Mouse (Mus musculus) heart, embryonic 15.5 days (tissue): ENCODE data around the gene Acat3. TPM values are rescaled to one million over a fixed set of nuclear protein-coding genes. Genes with fewer than 3 reads are reported as not detected.
"Not testable (repeated sequence)": the region's sequence is repeated elsewhere in the genome, so short reads cannot be mapped to it uniquely, and the experiment has no call there.

Experiments
- ATAC-seq: fragments of 200-750 bp; cut with Nextera tagmentation; replicated peaks from 2 replicates; pipeline ENCODE4 v1.8.0; 2017; ENCODE audit warnings: low read depth, moderate TSS enrichment; ENCODE audit not compliant: insufficient number of reproducible peaks, insufficient read depth, low FRiP score
- H3K27ac ChIP-seq: fragments of 300-500 bp; sonication (generic); 2 replicates; pipeline ENCODE4 v1.5.1; 2015; ENCODE audit warnings: mild to moderate bottlenecking, inconsistent platforms
- H3K27me3 ChIP-seq: fragments of 300-500 bp; sonication (generic); 2 replicates; pipeline ENCODE4 v1.6.1; 2015; ENCODE audit warnings: inconsistent platforms
- H3K36me3 ChIP-seq: fragments of 300-500 bp; sonication (generic); 2 replicates; pipeline ENCODE4 v1.6.1; 2015; ENCODE audit warnings: mild to moderate bottlenecking, inconsistent platforms
- H3K4me1 ChIP-seq: fragments of 300-500 bp; sonication (generic); replicated peaks from 2 replicates; pipeline ENCODE4 v1.6.1; 2015; ENCODE audit warnings: inconsistent platforms
- H3K4me2 ChIP-seq: fragments of 300-500 bp; sonication (generic); 2 replicates; pipeline ENCODE4 v1.6.1; 2015; ENCODE audit warnings: inconsistent platforms, mild to moderate bottlenecking, moderate library complexity
- H3K4me3 ChIP-seq: fragments of 300-500 bp; sonication (generic); 2 replicates; pipeline ENCODE4 v1.5.1; 2015; ENCODE audit warnings: mild to moderate bottlenecking, inconsistent platforms
- H3K9ac ChIP-seq: fragments of 300-500 bp; sonication (generic); 2 replicates; pipeline ENCODE4 v1.6.1; 2015; ENCODE audit warnings: mild to moderate bottlenecking, inconsistent platforms
- H3K9me3 ChIP-seq: fragments of 300-500 bp; sonication (generic); replicated peaks from 2 replicates; pipeline ENCODE4 v1.6.1; 2016; ENCODE audit warnings: inconsistent platforms
- WGBS: fragments of 180-500 bp; shearing (Covaris S2); methylation state at CpG from one replicate; pipeline ENCODE4 v1.1.7; 2015; ENCODE audit warnings: mixed read lengths; 5-methylcytosine and 5-hydroxymethylcytosine counted together
- polyA plus RNA-seq: library from polyadenylated mRNA; unstranded; fragments of >200 nt; fragmentation: Nextera tagmentation; extraction: Ambion mirVana; gene quantifications from 2 replicates; pipeline ENCODE4 v1.2.1, GENCODE M21; 2015

The Acat3 gene
- polyA plus RNA-seq, 1 experiment from 2014 or later = 0.40 TPM

GRCm38 (mm10) chr17:12942459-12943162, 2.2 kb upstream of the Acat3 start:
- Histone ChIP-seq H3K4me3 (no peak overlapping the region), H3K9me3 (no peaks in the 10 kb centered on the region), H3K9ac (no peak overlapping the region), H3K27ac (no peak overlapping the region), H3K4me2 (no peak overlapping the region), H3K27me3 (no peaks in the 10 kb centered on the region), H3K4me1 (peaks cover 3% of the 10 kb centered on the region; the same call in 1 of the 2 replicates), H3K36me3 (peaks cover 10% of the 10 kb centered on the region; the same call in 1 of the 2 replicates)
- ATAC-seq = no peak
- WGBS = 88% methylated on average over 6 of the region's 6 CpGs

- Histone ChIP-seq H3K4me1 (peaks cover 3% of the 10 kb centered on the region; the same call in 1 of the 2 replicates), H3K4me3 (no peak overlapping the region), H3K9ac (no peak overlapping the region), H3K4me2 (no peak overlapping the region), H3K27me3 (no peaks in the 10 kb centered on the region), H3K9me3 (no peaks in the 10 kb centered on the region), H3K27ac (no peak overlapping the region), H3K36me3 (peaks cover 10% of the 10 kb centered on the region; the same call in 1 of the 2 replicates)
- no peak for ATAC-seq
- 77% methylated on average over 8 of the region's 8 CpGs for WGBS
These were observed 1.3 kb upstream of the Acat3 start for GRCm38 (mm10) chr17:12941543-12942260.

GRCm38 (mm10) chr17:12939377-12940148, 837 bp downstream of the Acat3 start:
- H3K9me3 ChIP-seq, H3K27me3 ChIP-seq, H3K27ac ChIP-seq, H3K9ac ChIP-seq, H3K4me1 ChIP-seq, H3K36me3 ChIP-seq: not testable (repeated sequence)
- peak overlapping the region; percentile 41 for H3K4me3 ChIP-seq
- WGBS = 47% methylated on average over 3 of the region's 12 CpGs
- H3K4me2 ChIP-seq = peak overlapping the region; percentile 65
- ATAC-seq = 0 out of 2 replicates have a peak, but pooled peaks have one; percentile 11

GRCm38 (mm10) chr17:12938077-12938476, 2.3 kb downstream of the Acat3 start:
- Histone ChIP-seq H3K4me1 (peaks cover 3% of the 10 kb centered on the region; the same call in 1 of the 2 replicates), H3K27me3 (no peaks in the 10 kb centered on the region), H3K4me3 (no peak overlapping the region), H3K36me3 (no peaks in the 10 kb centered on the region), H3K9me3 (no peaks in the 10 kb centered on the region), H3K4me2 (no peak overlapping the region), H3K9ac (no peak overlapping the region), H3K27ac (no peak overlapping the region)
- no peak for ATAC-seq
- 73% methylated on average over 2 of the region's 2 CpGs for WGBS

- ATAC-seq = no peak
- no peak overlapping the region for H3K4me2 ChIP-seq
- H3K27ac ChIP-seq = no peak overlapping the region
- H3K4me3 ChIP-seq = no peak overlapping the region
- no peaks in the 10 kb centered on the region for H3K36me3 ChIP-seq
- no peak overlapping the region for H3K9ac ChIP-seq
- WGBS = 64% methylated on average over 2 of the region's 2 CpGs
- H3K9me3 ChIP-seq = no peaks in the 10 kb centered on the region
- no peaks in the 10 kb centered on the region for H3K27me3 ChIP-seq
- H3K4me1 ChIP-seq = peaks cover 3% of the 10 kb centered on the region; the same call in 1 of the 2 replicates
These were observed 2.9 kb downstream of the Acat3 start for GRCm38 (mm10) chr17:12937412-12937970.

- no peaks in the 10 kb centered on the region for H3K36me3 ChIP-seq
- H3K9me3 ChIP-seq = no peaks in the 10 kb centered on the region
- H3K4me3 ChIP-seq = no peak overlapping the region
- H3K9ac ChIP-seq = no peak overlapping the region
- H3K27ac ChIP-seq = no peak overlapping the region
- H3K4me1 ChIP-seq = peaks cover 3% of the 10 kb centered on the region; the same call in 1 of the 2 replicates
- 62% methylated on average over 4 of the region's 4 CpGs for WGBS
- no peaks in the 10 kb centered on the region for H3K27me3 ChIP-seq
- ATAC-seq = no peak
- no peak overlapping the region for H3K4me2 ChIP-seq
These were observed 4.7 kb downstream of the Acat3 start for GRCm38 (mm10) chr17:12935719-12936118.

GRCm38 (mm10) chr17:12931576-12931975, 8.8 kb downstream of the Acat3 start:
- H3K27me3 ChIP-seq, H3K4me3 ChIP-seq, H3K4me1 ChIP-seq, H3K27ac ChIP-seq, H3K9me3 ChIP-seq, H3K9ac ChIP-seq, ATAC-seq, H3K36me3 ChIP-seq, H3K4me2 ChIP-seq: not testable (repeated sequence)
- 83% methylated on average over 5 of the region's 5 CpGs for WGBS

GRCm38 (mm10) chr17:12925703-12926180, 14.7 kb downstream of the Acat3 start:
- H3K4me1 ChIP-seq = no peaks in the 10 kb centered on the region
- no peak for ATAC-seq
- no peak overlapping the region for H3K4me3 ChIP-seq
- H3K36me3 ChIP-seq = peaks cover 56% of the 10 kb centered on the region
- H3K27ac ChIP-seq = no peak overlapping the region
- no peak overlapping the region for H3K4me2 ChIP-seq
- H3K27me3 ChIP-seq = no peaks in the 10 kb centered on the region
- H3K9ac ChIP-seq = no peak overlapping the region
- H3K9me3 ChIP-seq = no peaks in the 10 kb centered on the region
- WGBS = 88% methylated on average over 8 of the region's 8 CpGs

- Histone ChIP-seq H3K4me3 (no peak overlapping the region), H3K4me1 (no peaks in the 10 kb centered on the region), H3K9me3 (no peaks in the 10 kb centered on the region), H3K27ac (no peak overlapping the region), H3K36me3 (peaks cover 63% of the 10 kb centered on the region), H3K4me2 (no peak overlapping the region), H3K27me3 (no peaks in the 10 kb centered on the region), H3K9ac (no peak overlapping the region)
- no peak for ATAC-seq
- 84% methylated on average over 3 of the region's 3 CpGs for WGBS
These were observed 15.4 kb downstream of the Acat3 start for GRCm38 (mm10) chr17:12925001-12925400.

GRCm38 (mm10) chr17:12921073-12921472, 19.3 kb downstream of the Acat3 start:
- Histone ChIP-seq H3K4me1 (peaks cover 6% of the 10 kb centered on the region), H3K4me2 (no peak overlapping the region), H3K36me3 (peaks cover 72% of the 10 kb centered on the region), H3K27me3 (no peaks in the 10 kb centered on the region), H3K4me3 (no peak overlapping the region), H3K27ac (no peak overlapping the region), H3K9me3 (no peaks in the 10 kb centered on the region), H3K9ac (no peak overlapping the region)
- 94% methylated on average over 1 of the region's 1 CpGs for WGBS
- ATAC-seq = no peak
